Mouse (Mus musculus): ENCODE measurements around the gene Acbd6.

DNA sequence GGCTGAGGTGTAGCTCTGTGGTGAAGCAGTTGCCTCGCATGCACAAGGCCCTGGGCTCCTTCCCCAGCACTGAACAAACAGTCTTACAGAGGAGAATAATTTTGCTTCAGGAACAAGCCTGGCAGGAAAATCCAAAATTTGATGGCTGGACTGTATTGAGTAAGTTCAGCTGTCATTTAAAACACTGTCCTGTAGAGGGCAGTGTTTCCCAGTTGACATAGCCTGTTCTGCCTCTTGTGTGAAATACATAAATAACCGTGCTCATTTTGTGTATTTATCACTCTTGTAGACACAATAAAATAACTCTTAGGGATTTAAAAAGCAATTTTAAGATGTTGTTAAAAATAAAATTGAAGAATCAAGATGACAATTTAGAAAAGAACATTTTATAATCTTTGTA lies 18.5 kb downstream of the Acbd6 start:
- TF ChIP-seq GATA1 (IDR thresholded peaks at IDR 0.05; ENCODE audit: low read length) = no peak
- no peak for TF ChIP-seq TAL1 (IDR thresholded peaks at IDR 0.05; ENCODE audit: low read length)
